Mouse (Mus musculus) heart, adult 2 months (tissue): ENCODE data around the gene Henmt1. TPM values are rescaled to one million over a fixed set of nuclear protein-coding genes. Genes with fewer than 3 reads are reported as not detected.

Experiments
- DNase-seq, 2 experiments: peaks; one replicate each; pipeline ENCODE4 v3.0.0; 2021
- H3K27ac ChIP-seq: fragments of 200-600 bp; 2 replicates; pipeline ENCODE4 v1.8.1; 2022
- H3K27me3 ChIP-seq: fragments of 200-500 bp; 2 replicates; pipeline ENCODE4 v1.6.1; 2012; ENCODE audit warnings: mild to moderate bottlenecking, low read length, inconsistent platforms, mixed read lengths; ENCODE audit not compliant: control insufficient read depth, insufficient read depth
- H3K36me3 ChIP-seq: fragments of 200-500 bp; 2 replicates; pipeline ENCODE4 v1.6.1; 2012; ENCODE audit warnings: low read length, inconsistent platforms; ENCODE audit not compliant: control insufficient read depth, insufficient read depth
- H3K4me1 ChIP-seq: fragments of 200-500 bp; 2 replicates; pipeline ENCODE4 v1.6.1; 2011; ENCODE audit warnings: low read length; ENCODE audit not compliant: control insufficient read depth, insufficient read depth
- H3K4me3 ChIP-seq: fragments of 200-600 bp; 2 replicates; pipeline ENCODE4 v1.8.1; 2022
- H3K79me2 ChIP-seq: fragments of 200-500 bp; replicated peaks from 2 replicates; pipeline ENCODE4 v1.6.1; 2012; ENCODE audit warnings: mild to moderate bottlenecking, inconsistent platforms, low read length, moderate library complexity, mixed read lengths; ENCODE audit not compliant: control insufficient read depth, insufficient read depth
- H3K9ac ChIP-seq: fragments of 200-500 bp; 2 replicates; pipeline ENCODE4 v1.6.1; 2012; ENCODE audit warnings: low read depth, mild to moderate bottlenecking, control low read depth, inconsistent platforms, low read length, mixed read lengths
- CTCF ChIP-seq: fragments of 200-600 bp; IDR thresholded peaks from 2 replicates; pipeline ENCODE4 v1.8.1; 2022; ENCODE audit warnings: antibody characterized with exemption, mild to moderate bottlenecking, moderate library complexity
- EP300 ChIP-seq: fragments of 200-500 bp; IDR thresholded peaks from 2 replicates; pipeline ENCODE4 v1.6.1; 2011; ENCODE audit warnings: low read depth, low read length, control low read depth; ENCODE audit not compliant: insufficient read depth
- POLR2A ChIP-seq: fragments of 200-500 bp; IDR thresholded peaks from 2 replicates; pipeline ENCODE4 v1.6.1; 2011; ENCODE audit warnings: mild to moderate bottlenecking, low read depth, low read length, control low read depth; ENCODE audit not compliant: insufficient read depth
- WGBS: fragments of 180-500 bp; shearing (Covaris S2); methylation state at CpG from one replicate; pipeline ENCODE4 v1.1.7; 2018; 5-methylcytosine and 5-hydroxymethylcytosine counted together
- intact Hi-C: fragments of 180-260 bp; cut with DNase I; formaldehyde crosslinking; loops from one replicate; pipeline ENCODE4 v1.15.1; 2025
- polyA plus RNA-seq: library from polyadenylated mRNA; depleted of rRNA; stranded (reverse); fragments of >200 nt; gene quantifications from 2 replicates; pipeline ENCODE4 v1.2.3, GENCODE M21; 2012
- total RNA-seq, 2 experiments: library from RNA; stranded (reverse); gene quantifications; 2 replicates each; pipeline ENCODE4 v1.2.3; 2021

Henmt1 gene
- total and polyA plus RNA-seq, 3 experiments, result not detected

GRCm38 (mm10) chr3:108963776-108964175, 24.1 kb downstream of the Henmt1 start:
- intact Hi-C loops, result no loop called here
- Histone ChIP-seq H3K36me3 (no peaks in the 10 kb centered on the region), H3K4me1 (no peaks in the 10 kb centered on the region; the same call in 1 of the 2 replicates), H3K27ac (no peak overlapping the region), H3K9ac (no peak overlapping the region), H3K27me3 (no peaks in the 10 kb centered on the region), H3K79me2 (no peaks in the 10 kb centered on the region), H3K4me3 (no peak overlapping the region)
- 70% methylated on average over 3 of the region's 3 CpGs for WGBS
- TF ChIP-seq CTCF, result no peak
- no peak for TF ChIP-seq POLR2A
- TF ChIP-seq EP300, result no peak
- DNase-seq, result no peak

GRCm38 (mm10) chr3:108964361-108965044, 24.8 kb downstream of the Henmt1 start:
- Histone ChIP-seq H3K27ac (no peak overlapping the region), H3K36me3 (no peaks in the 10 kb centered on the region), H3K4me3 (no peak overlapping the region), H3K9ac (no peak overlapping the region), H3K79me2 (no peaks in the 10 kb centered on the region), H3K27me3 (no peaks in the 10 kb centered on the region), H3K4me1 (no peaks in the 10 kb centered on the region; the same call in 1 of the 2 replicates)
- intact Hi-C loops, result no loop called here
- TF ChIP-seq POLR2A, result no peak
- peak; percentile 44 for TF ChIP-seq CTCF
- no peak for DNase-seq
- WGBS, result 76% methylated on average over 7 of the region's 7 CpGs

GRCm38 (mm10) chr3:108966051-108966450, 26.4 kb downstream of the Henmt1 start:
- H3K36me3 ChIP-seq, result no peaks in the 10 kb centered on the region
- DNase-seq, result no peak
- H3K27me3 ChIP-seq, result no peaks in the 10 kb centered on the region
- no peaks in the 10 kb centered on the region for H3K79me2 ChIP-seq
- H3K27ac ChIP-seq, result no peak overlapping the region
- H3K4me3 ChIP-seq, result no peak overlapping the region
- no peak overlapping the region for H3K9ac ChIP-seq
- intact Hi-C loops, result no loop called here
- TF ChIP-seq EP300, result no peak
- no peak for TF ChIP-seq CTCF
- no peak for TF ChIP-seq POLR2A
- WGBS, result 86% methylated on average over 3 of the region's 3 CpGs
- no peaks in the 10 kb centered on the region; the same call in 1 of the 2 replicates for H3K4me1 ChIP-seq

- Histone ChIP-seq H3K4me1 (no peaks in the 10 kb centered on the region), H3K4me3 (no peak overlapping the region), H3K79me2 (no peaks in the 10 kb centered on the region), H3K27ac (no peak overlapping the region), H3K36me3 (no peaks in the 10 kb centered on the region), H3K27me3 (no peaks in the 10 kb centered on the region), H3K9ac (no peak overlapping the region)
- no peak for TF ChIP-seq CTCF
- TF ChIP-seq POLR2A, result no peak
- TF ChIP-seq EP300, result no peak
- DNase-seq, result no peak
- intact Hi-C loops, result loop anchor here (5.0 kb wide), 1 partner anchor 38 kb away; no protein-coding TSS in a partner anchor
- WGBS, result 71% methylated on average over 13 of the region's 13 CpGs
These were observed 34.4 kb downstream of the Henmt1 start for GRCm38 (mm10) chr3:108973980-108974660.

GRCm38 (mm10) chr3:108974920-108975485, 35.3 kb downstream of the Henmt1 start:
- no peak for DNase-seq
- Histone ChIP-seq H3K27me3 (no peaks in the 10 kb centered on the region), H3K4me1 (no peaks in the 10 kb centered on the region), H3K36me3 (no peaks in the 10 kb centered on the region), H3K27ac (no peak overlapping the region), H3K4me3 (no peak overlapping the region), H3K79me2 (no peaks in the 10 kb centered on the region), H3K9ac (no peak overlapping the region)
- 83% methylated on average over 15 of the region's 15 CpGs for WGBS
- no peak for TF ChIP-seq EP300
- TF ChIP-seq POLR2A, result no peak
- TF ChIP-seq CTCF, result no peak
- intact Hi-C loops, result loop anchor here (5.0 kb wide), 2 partner anchors 37 to 52 kb away; partner anchors contain the start of gene Fam102b
